Mouse (Mus musculus): Measurements from ENCODE around the gene Irgm2.
"Not testable (repeated sequence)": the region's sequence is repeated elsewhere in the genome, so short reads cannot be mapped to it uniquely, and the experiment has no call there.

Gene Irgm2

GRCm38 (mm10) chr11:58213673-58214342 lies 14.4 kb downstream of the Irgm2 start:
- no peak for DNase-seq

GRCm38 (mm10) chr11:58214391-58215048 lies 15.1 kb downstream of the Irgm2 start:
- no peak for DNase-seq

DNA sequence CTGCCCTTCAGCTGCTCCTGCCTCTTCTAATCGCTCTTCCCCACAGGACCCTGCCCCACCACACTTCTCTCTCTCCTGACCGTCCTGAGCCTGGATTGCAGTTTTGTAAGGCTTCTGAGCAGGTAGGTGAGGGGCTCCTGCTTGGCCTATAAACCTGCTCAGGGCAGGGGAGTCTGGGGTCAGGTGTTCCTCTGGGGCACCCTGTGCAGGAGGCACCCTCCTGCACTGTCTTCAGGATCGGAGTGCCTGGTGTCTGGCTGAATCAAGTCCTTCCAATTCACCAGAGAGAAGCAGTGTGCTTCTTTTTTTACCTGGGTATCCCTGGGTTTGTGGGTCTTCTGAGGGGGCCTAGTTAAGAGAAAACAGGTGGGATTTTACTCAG lies 15.6 kb downstream of the Irgm2 start:
- not testable (repeated sequence) for DNase-seq

DNA sequence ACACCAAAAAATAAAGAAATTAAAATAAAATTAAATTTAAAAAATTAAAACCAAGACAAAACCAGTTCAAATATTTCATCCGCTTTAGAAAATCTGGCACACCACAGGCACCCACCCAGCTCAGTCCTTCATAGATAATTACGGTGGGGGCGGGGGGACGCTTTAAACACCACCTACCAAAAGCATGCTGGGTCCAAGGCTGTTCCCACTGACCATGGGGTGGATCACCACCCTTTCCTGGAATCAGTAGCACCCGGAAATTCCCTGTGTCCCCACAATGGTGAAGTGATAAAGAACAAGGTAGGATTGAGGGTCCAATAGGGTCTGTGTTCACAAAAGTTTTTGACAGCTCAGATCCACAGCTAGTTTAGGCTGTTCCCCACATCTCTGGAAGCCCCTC lies 16.4 kb downstream of the Irgm2 start:
- DNase-seq, result no peak

- no peak for DNase-seq
Observed at GRCm38 (mm10) chr11:58216823-58217222, 17.4 kb downstream of the Irgm2 start.

DNA sequence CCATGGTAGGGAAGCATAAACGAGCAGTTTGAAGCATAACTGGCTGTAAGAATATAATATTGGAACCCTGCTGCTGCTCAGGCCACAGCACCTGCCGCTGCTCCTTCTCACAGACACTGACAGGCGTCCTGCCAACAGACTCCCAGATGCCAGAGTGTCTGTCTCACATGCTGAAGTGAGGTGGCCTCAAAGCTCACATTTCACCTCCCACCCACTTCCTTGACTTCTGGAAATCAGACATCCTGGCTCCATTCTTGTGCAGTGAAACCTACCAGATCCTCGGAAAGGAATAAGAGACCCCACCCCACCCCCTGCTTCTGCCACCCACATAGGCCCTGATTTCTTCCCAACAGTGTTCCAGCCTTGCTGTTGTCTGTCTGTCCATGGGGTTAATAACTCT lies 24.3 kb downstream of the Irgm2 start:
- DNase-seq, result no peak

DNA sequence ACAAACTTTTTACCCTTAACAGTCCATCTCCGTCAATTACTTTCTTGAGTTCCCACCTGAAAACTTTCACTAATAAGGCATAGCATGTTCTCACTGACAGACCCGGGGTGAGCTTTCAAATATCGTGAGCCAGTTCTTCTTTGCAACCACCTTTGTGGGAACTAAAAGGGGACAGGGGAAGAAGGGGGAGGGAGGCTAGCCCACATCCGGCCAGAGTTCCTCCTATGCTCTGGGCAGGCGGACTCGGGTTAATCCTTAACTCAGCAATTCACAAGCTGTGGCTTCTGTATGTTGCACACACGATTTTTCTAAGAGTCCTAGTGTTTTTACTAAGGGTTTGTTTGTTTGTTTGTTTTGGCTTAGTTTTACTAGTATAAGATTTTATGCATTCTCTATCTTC lies 24.9 kb downstream of the Irgm2 start:
- no peak for DNase-seq

DNA sequence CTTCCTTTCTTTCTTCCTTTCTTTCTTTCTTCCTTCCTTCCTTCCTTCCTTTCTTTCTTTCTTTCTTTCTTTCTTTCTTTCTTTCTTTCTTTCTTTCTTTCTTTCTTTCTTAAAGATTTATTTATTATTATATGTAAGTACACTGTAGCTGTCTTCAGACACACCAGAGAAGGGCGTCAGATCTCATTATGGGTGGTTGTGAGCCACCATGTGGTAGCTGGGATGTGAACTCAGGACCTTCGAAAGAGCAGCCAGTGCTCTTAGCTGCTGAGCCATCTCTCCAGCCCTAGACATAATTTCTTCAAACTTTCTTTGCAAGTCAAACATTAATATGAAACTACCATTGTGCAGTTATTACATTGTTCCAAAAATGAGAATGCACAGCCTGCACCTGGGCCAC lies 25.5 kb downstream of the Irgm2 start:
- not testable (repeated sequence) for DNase-seq

DNA sequence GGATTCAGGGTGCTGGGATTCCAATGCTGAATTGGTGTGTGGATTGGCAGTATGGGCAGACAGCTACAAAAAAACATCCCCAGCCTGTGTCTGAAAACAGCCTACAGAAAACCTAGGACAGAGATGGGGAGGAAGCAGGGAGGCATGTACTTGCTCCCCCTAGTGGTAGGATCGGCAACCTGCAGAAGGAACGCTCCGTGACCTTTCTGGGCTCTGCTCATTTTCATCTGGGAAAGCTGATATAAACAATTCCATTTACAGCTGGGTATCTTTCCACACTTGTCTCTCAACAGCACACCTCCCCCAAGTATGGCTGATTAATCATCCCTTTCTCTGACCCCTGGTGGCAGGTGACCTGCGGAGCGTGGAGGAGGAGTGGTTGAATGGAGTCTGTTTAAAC lies 26.2 kb downstream of the Irgm2 start:
- DNase-seq, result peak; percentile 64

DNA sequence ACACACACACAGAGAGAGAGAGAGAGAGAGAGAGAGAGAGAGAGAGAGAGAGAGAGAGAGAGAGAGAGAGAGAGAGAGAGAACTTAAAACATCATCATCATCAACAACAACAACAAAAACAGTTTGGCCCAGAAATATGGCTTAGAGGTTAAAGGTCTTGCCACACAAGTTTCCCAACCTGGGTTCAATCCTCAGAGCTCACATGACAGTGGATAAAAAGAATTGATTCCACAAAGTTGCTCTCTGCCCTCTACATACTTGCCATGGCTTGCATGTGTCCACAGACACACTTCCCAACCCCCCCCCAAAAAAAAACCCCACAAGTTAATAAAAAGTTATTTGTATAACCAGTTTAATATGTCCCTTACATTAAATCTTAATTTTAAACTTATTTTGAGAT lies 27.0 kb downstream of the Irgm2 start:
- DNase-seq, result no peak

DNA sequence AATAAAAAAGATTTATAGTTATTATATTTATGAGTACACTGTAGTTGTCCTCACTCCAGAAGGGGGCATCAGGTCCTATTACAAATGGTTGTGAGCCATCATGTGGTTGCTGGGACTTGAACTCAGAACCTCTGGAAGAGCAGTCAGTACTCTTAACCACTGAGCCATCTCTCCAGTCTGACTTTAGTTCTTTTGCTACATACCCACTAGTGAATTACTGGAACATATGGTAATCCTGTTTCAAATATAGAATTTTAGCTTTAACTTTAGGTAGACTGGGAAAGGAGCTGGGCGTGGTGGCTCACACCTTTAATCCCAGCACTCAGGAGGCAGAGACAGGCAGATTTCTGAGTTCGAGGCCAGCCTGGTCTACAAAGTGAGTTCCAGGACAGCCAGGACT lies 28.6 kb downstream of the Irgm2 start:
- DNase-seq, result not testable (repeated sequence)

DNA sequence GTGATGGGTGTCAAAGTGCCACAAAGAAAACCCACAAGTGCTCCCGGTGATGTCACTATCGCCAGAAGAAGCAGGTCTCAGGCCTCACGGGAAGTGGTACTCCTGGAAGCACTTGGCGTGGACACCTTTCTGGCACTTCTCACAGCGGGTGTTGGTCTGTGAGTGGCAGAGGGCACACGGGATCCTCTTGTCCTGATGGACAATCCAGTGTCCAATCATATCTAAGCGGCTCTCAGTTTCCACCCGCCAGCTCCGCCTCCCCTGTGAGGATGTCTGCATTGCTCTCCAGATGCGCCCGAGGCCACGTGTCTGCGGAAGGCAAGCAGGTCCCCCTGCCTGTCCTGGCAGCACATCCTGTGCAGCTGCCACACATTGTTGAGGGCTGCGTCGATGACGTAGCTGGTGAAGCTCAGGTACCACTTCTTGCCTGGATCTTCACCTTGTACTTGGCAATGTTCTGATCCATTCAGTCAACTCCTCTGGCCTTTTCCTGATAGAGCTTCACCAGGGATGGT lies 31.0 kb downstream of the Irgm2 start:
- DNase-seq, result no peak

GRCm38 (mm10) chr11:58231156-58231555 lies 31.7 kb downstream of the Irgm2 start:
- DNase-seq, result no peak

GRCm38 (mm10) chr11:58234551-58234950 lies 35.1 kb downstream of the Irgm2 start:
- DNase-seq, result not testable (repeated sequence)

GRCm38 (mm10) chr11:58235152-58235551 lies 35.7 kb downstream of the Irgm2 start:
- no peak for DNase-seq

DNA sequence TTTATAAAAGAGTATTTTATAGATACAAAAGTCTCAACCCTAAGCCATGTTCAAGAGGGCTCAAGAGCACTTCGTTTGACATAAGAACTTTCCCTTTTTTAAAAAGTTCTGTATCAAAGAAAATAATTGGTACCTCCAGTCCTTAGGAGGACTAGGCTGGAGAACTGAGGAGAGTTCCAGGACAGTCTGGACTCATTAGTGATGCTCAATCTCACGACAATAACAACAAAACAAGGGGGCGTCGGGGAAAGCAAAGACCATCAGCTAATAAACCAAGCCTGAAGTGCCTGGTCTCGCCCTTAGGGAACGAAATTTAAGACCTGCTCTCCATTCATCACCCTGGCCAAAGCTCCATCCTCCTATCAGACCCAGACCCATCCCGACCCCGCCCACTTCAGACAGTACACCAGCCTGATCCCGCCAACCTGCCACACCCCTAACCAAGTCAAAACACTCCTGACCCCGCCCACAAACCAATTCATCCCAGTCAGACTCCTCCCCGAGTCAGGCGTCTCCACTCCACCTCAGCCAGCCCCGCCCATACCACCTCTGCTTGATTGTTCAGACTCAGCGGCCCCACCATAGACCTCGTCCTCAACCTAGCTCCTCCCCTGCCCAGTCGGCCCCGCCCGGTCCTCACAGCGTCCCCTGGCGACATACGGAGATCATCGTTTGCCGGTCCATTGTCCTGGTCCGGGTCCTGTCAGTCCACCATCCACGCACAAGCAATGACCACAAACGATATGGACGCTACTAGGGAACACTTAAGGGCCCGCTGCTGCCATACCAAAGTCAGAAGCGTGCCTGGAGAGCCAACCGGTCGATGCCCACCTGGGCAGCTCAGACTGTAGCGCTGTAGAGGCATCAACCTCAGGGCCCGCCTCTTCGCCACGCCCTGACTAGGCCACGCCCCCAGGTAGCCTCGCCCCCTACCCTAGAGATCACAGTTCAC lies 39.7 kb downstream of the Irgm2 start:
- DNase-seq, result no peak

DNA sequence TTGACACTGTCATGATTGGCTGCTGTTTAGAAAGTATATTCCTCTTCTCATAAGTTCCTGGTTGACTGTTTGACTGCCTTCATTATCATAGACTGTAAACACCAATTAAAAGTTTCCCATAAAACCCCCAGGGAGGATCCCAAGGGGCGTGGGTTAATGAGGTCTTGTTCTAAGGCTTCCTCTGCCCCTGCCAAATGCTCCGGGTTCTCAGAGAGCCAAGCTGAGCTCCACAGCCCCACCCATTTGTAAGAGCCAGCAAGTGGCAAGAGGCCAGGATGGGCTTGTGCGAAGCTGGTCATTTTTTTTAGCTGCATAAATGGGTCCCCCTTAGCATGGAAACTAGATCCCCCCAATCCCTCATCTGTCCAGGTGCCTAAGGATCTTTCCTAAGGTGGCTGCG lies 47.9 kb downstream of the Irgm2 start:
- no peak for DNase-seq

DNA sequence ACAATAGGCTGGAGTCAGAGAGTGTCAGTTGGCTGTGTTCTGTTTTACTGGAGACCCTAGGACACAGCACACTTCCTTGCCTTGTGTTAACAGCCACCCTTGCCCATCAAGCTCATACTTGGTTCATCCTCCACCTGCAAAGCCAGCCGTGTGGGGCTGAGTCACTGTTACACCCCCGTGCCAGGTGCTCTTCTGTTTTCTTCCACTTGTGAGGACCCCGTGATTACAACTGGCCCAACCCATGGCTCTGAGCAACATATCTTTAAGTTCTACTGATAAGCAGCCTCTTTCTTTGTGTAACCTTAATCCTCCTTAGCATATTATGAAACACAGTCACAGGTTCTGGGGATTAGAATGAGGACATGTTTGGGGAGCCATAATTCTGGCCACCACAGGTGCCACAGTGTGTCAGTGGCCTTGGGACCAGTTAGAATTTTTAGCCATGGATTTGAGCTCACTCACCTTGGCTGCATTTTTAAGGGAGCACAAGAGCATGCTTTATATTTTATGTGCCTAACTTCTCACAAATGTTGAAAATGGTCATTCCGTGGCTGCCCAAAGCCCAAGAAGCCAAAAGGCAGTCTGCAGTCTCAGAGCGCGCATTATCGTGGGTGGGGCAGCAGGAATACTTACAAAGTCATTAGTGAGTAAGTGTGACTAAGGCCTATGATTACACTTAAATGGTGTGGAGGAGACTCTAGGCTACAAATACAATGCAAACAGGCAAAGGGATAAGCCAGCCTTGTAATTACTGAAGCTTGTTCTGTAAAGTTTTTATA lies 50.0 kb downstream of the Irgm2 start:
- no peak for DNase-seq

GRCm38 (mm10) chr11:58250550-58250949 lies 51.1 kb downstream of the Irgm2 start:
- DNase-seq, result no peak

- DNase-seq, result no peak
Observed at GRCm38 (mm10) chr11:58254411-58254810, 55.0 kb downstream of the Irgm2 start.

DNA sequence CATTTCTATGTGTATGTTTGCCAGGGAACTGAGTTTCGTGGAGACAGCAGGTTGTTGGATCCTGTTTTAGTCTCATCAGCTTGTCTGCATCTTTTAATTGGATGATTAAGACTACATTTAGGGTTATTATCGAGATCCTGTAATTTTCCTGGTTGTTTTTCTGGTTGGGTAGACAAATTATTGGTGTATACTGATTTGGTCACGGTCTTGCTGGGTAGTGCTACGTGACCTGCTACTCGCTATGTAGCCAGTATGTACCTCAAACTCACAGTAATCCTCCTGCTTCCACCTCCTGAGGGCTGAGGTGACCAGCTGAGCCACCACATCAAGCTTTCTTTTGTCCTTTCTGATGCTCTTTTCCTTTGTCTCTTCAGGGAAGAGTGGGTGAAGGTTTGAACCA lies 58.4 kb downstream of the Irgm2 start:
- DNase-seq, result no peak

- no peak for DNase-seq
Observed at GRCm38 (mm10) chr11:58260156-58260555, 60.7 kb downstream of the Irgm2 start.

DNA sequence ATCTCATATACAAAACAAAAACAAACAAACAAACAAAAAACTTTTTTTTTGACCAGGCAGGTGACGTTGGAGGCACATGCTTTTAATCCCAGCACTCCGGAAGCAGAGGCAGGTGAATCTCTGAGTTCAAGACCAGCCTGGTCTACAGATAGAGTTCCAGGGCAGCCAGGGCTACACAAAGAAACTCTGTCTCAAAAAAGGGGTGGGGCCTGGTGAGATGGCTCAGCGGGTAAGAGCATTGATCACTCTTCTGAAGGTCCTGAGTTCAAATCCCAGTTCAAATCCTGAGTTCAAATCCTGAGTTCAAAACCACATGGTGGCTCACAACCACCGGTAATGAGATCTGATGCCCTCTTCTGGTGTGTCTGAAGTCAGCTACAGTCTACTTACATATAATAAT lies 62.4 kb downstream of the Irgm2 start:
- no peak for DNase-seq

All from cerebellum, adult 8-10 months (tissue).